Comparison of ENCODE assay signal across 9 mouse cellular contexts in the genomic region with DNA sequence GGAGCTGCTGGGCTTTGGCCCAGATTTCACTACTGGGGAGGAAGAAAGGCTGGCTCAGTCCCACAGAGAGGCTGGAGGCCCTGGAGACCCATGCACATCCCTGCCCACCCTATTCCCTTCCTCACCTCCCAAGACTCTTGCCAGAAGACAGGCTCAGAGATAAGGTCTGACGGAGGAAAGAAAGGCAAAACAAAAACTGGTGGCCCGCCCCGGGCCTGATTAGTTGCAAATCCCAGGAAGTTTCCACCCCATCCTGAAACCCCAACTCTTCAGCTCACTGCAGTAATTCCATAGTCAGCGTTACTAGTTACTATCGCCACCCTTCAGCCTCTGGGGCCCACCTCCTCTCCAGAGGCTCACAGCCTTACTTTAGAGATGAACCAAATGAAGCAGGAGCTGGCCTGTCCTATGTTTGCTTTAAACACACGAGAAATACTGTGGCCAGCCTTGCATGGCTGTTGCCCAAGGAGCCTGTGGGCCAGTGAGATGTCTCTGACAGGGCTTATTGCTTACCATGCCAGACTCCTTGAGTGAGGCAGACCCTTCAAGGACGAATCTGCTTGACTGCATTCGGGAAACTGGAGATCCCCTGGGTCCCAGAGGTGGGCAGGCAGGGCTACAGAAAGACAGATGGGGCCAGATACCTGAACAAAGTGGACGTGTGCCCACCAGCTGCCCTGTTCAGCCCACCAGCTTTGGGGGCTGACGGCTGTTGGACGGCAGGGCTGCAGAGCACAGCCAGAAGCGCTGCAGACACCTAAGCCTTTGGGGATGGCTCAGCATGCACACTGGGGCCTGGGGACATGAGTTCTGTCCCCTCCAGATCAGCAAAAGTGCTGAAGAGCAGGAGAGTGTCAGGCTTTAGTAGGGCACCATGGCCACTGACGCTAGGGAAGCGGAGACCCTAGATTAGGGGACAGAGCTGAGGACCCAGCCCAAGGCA. TPM values are rescaled to one million over a fixed set of nuclear protein-coding genes. Genes with fewer than 3 reads are reported as not detected.
A peak's percentile ranks its signal among the peaks of the same experiment; 100 is the strongest.
DNase-seq lines count a peak whose midpoint lies in the region; ATAC-seq and TF ChIP-seq lines count a peak whose summit lies in the region.
"Had no signal": no experiment of that assay in that cellular context is flagged by ENCODE, and none has a peak within 500 bp of the region (broad histone marks: within the 10 kb centered on the region; RNA-seq: fewer than 3 reads in every experiment).

No protein-coding gene starts in this region.

- H3K4me1 ChIP-seq in neural tube, embryonic 11.5 days (ENCODE audit: control insufficient read depth, insufficient read depth, low read length), result peaks cover 42% of the 10 kb centered on the region
- peaks cover 27 to 33% of the 10 kb centered on the region in 2 experiments for H3K4me1 ChIP-seq in heart, embryonic 14.5 days (ENCODE audit: control insufficient read depth in 2 of 2, insufficient read depth in 2 of 2, low read length in 2 of 2)
- H3K4me1 ChIP-seq in lung, postnatal 0 days (ENCODE audit: insufficient read depth, low read depth, low read length), result peaks cover 33% of the 10 kb centered on the region
- H3K4me1 ChIP-seq in liver, embryonic 11.5 days (replicated peaks; ENCODE audit: control insufficient read depth, insufficient read depth, low read length), result peaks cover 21% of the 10 kb centered on the region

- TF ChIP-seq CTCF in lung, postnatal 0 days (IDR thresholded peaks at IDR 0.05), result no peak

- peak; percentile 61; the same call in 1 of the 2 replicates for TF ChIP-seq EP300 in lung, postnatal 0 days (IDR thresholded peaks at IDR 0.05)

- H3K4me3 ChIP-seq in neural tube, embryonic 11.5 days (ENCODE audit: low read depth, low read length), result no peak overlapping the region
- H3K4me3 ChIP-seq in heart, embryonic 14.5 days (ENCODE audit: control insufficient read depth in 1 of 2, insufficient read depth in 1 of 2, low read depth in 1 of 2, low read length in 2 of 2), result no peak overlapping the region
- no peak overlapping the region for H3K4me3 ChIP-seq in lung, postnatal 0 days (ENCODE audit: low read depth, low read length)
- H3K4me3 ChIP-seq in liver, embryonic 11.5 days (ENCODE audit: low read depth, low read length), result no peak overlapping the region

- H3K27me3 ChIP-seq in neural tube, embryonic 11.5 days (ENCODE audit: control insufficient read depth, insufficient read depth, low read length), result no peaks in the 10 kb centered on the region
- H3K27me3 ChIP-seq in heart, embryonic 14.5 days (ENCODE audit: control insufficient read depth, insufficient read depth, low read length), result no peaks in the 10 kb centered on the region
- H3K27me3 ChIP-seq in lung, postnatal 0 days (replicated peaks; ENCODE audit: insufficient read depth, low read length), result no peaks in the 10 kb centered on the region
- H3K27me3 ChIP-seq in liver, embryonic 11.5 days (replicated peaks; ENCODE audit: control insufficient read depth, insufficient read depth, low read length), result peaks cover 3% of the 10 kb centered on the region

- DNase-seq in neural tube, embryonic 11.5 days (ENCODE audit: low spot score), result no peak
- no peak for DNase-seq in neural tube, embryonic 10.5 days (ENCODE audit: extremely low spot score, low spot score)
- peak; percentile 7 for DNase-seq in lung, postnatal 0 days (ENCODE audit: low spot score)
- no peak for DNase-seq in liver, embryonic 11.5 days (ENCODE audit: low spot score)
- DNase-seq in thymus, adult 18-20 months, result no peak
- DNase-seq in right cerebral cortex, postnatal 10 days (ENCODE audit: low spot score in 2 of 2), result no peak
- DNase-seq: kidney, adult 8-10 months had no signal

- H3K36me3 ChIP-seq in neural tube, embryonic 11.5 days (ENCODE audit: control insufficient read depth, insufficient read depth, low read length), result no peaks in the 10 kb centered on the region
- no peaks in the 10 kb centered on the region for H3K36me3 ChIP-seq in heart, embryonic 14.5 days (ENCODE audit: control insufficient read depth, insufficient read depth, low read length)
- no peaks in the 10 kb centered on the region for H3K36me3 ChIP-seq in lung, postnatal 0 days (ENCODE audit: insufficient read depth, low read length)
- H3K36me3 ChIP-seq in liver, embryonic 11.5 days (ENCODE audit: control insufficient read depth, insufficient read depth, low read length), result no peaks in the 10 kb centered on the region

- peak overlapping the region; percentile 61 for H3K9ac ChIP-seq in neural tube, embryonic 11.5 days (ENCODE audit: low read length)
- H3K9ac ChIP-seq in heart, embryonic 14.5 days (ENCODE audit: low read length), result no peak overlapping the region
- H3K9ac ChIP-seq in lung, postnatal 0 days (replicated peaks; ENCODE audit: low read depth), result 0 out of 2 replicates have a peak overlapping the region, but pooled peaks have one; percentile 8
- no peak overlapping the region for H3K9ac ChIP-seq in liver, embryonic 11.5 days (ENCODE audit: low read depth, low read length)

- H3K27ac ChIP-seq in neural tube, embryonic 11.5 days (ENCODE audit: low read depth, low read length), result peak overlapping the region; percentile 76
- peak overlapping the region; percentile 24; a peak in 3 of 4 replicates for H3K27ac ChIP-seq in heart, embryonic 14.5 days (replicated peaks in 1 of 2; ENCODE audit: control insufficient read depth in 1 of 2, insufficient read depth in 1 of 2, low read depth in 2 of 2, low read length in 2 of 2)
- H3K27ac ChIP-seq in lung, postnatal 0 days (ENCODE audit: low read length), result peak overlapping the region; percentile 86
- no peak overlapping the region for H3K27ac ChIP-seq in liver, embryonic 11.5 days (ENCODE audit: low read depth, low read length)
- H3K27ac ChIP-seq: macrophage had no signal

- peak overlapping the region; percentile 29; the same call in 1 of the 2 replicates for H3K4me2 ChIP-seq in neural tube, embryonic 11.5 days (ENCODE audit: low read depth)
- H3K4me2 ChIP-seq in heart, embryonic 14.5 days (ENCODE audit: low read length), result no peak overlapping the region
- no peak overlapping the region for H3K4me2 ChIP-seq in lung, postnatal 0 days (replicated peaks; ENCODE audit: low read depth, low read length)
- H3K4me2 ChIP-seq in liver, embryonic 11.5 days, result no peak overlapping the region

- ATAC-seq in neural tube, embryonic 11.5 days (ENCODE audit: insufficient read depth, low FRiP score, low TSS enrichment), result no peak
- ATAC-seq in heart, embryonic 14.5 days (ENCODE audit: insufficient number of reproducible peaks, insufficient read depth, low FRiP score, low read depth), result no peak
- no peak for ATAC-seq in lung, postnatal 0 days
- ATAC-seq in liver, embryonic 11.5 days (replicated peaks; ENCODE audit: low FRiP score), result no peak

- 63% methylated on average over 14 of the region's 14 CpGs for WGBS in neural tube, embryonic 11.5 days
- 61% methylated on average over 14 of the region's 14 CpGs for WGBS in heart, embryonic 14.5 days
- 54% methylated on average over 14 of the region's 14 CpGs for WGBS in lung, postnatal 0 days
- 63% methylated on average over 14 of the region's 14 CpGs for WGBS in liver, embryonic 11.5 days

- H3K9me3 ChIP-seq in neural tube, embryonic 11.5 days (ENCODE audit: control insufficient read depth, low read length), result no peaks in the 10 kb centered on the region
- no peaks in the 10 kb centered on the region for H3K9me3 ChIP-seq in heart, embryonic 14.5 days (ENCODE audit: control insufficient read depth, low read length)
- H3K9me3 ChIP-seq in lung, postnatal 0 days (ENCODE audit: low read length), result no peaks in the 10 kb centered on the region
- no peaks in the 10 kb centered on the region for H3K9me3 ChIP-seq in liver, embryonic 11.5 days (ENCODE audit: control insufficient read depth, low read length)

RNA-seq across cellular contexts. Expression of a gene that starts 30.3 kb away (rescaled TPM):
- 38.6 and 39.7 TPM in 2 replicates for polyA plus RNA-seq in neural tube, embryonic 11.5 days (2014; fragmentation: Nextera tagmentation; extraction: Ambion mirVana)
- 35.4 and 38.3 TPM in 2 replicates for polyA plus RNA-seq in heart, embryonic 14.5 days (2014; fragmentation: Nextera tagmentation; extraction: Ambion mirVana)
- 22.5 and 25.1 TPM in 2 replicates for polyA plus RNA-seq in lung, postnatal 0 days (2015; fragmentation: Nextera tagmentation; extraction: Ambion mirVana)
- polyA plus RNA-seq in liver, embryonic 11.5 days (2014; fragmentation: Nextera tagmentation; extraction: Ambion mirVana), result 35.7 and 38.0 TPM in 2 replicates

RNA-seq across cellular contexts. Expression of a gene that starts 30.6 kb away (rescaled TPM):
- 238 and 260 TPM in 2 replicates for polyA plus RNA-seq in neural tube, embryonic 11.5 days (2014; fragmentation: Nextera tagmentation; extraction: Ambion mirVana)
- 105 and 117 TPM in 2 replicates for polyA plus RNA-seq in heart, embryonic 14.5 days (2014; fragmentation: Nextera tagmentation; extraction: Ambion mirVana)
- polyA plus RNA-seq in lung, postnatal 0 days (2015; fragmentation: Nextera tagmentation; extraction: Ambion mirVana), result 12.5 and 14.5 TPM in 2 replicates
- polyA plus RNA-seq in liver, embryonic 11.5 days (2014; fragmentation: Nextera tagmentation; extraction: Ambion mirVana), result 229 and 255 TPM in 2 replicates

RNA-seq across cellular contexts. Expression of a gene that starts 32.9 kb away (rescaled TPM):
- 61.3 and 72.0 TPM in 2 replicates for polyA plus RNA-seq in neural tube, embryonic 11.5 days (2014; fragmentation: Nextera tagmentation; extraction: Ambion mirVana)
- 2.7 and 3.1 TPM in 2 replicates for polyA plus RNA-seq in heart, embryonic 14.5 days (2014; fragmentation: Nextera tagmentation; extraction: Ambion mirVana)
- polyA plus RNA-seq in lung, postnatal 0 days (2015; fragmentation: Nextera tagmentation; extraction: Ambion mirVana), result 67.9 and 72.5 TPM in 2 replicates
- polyA plus RNA-seq in liver, embryonic 11.5 days (2014; fragmentation: Nextera tagmentation; extraction: Ambion mirVana), result 7.8 and 8.5 TPM in 2 replicates
- polyA plus RNA-seq: macrophage had no signal

RNA-seq across cellular contexts. Expression of a gene that starts 36.2 kb away (rescaled TPM):
- 242 and 267 TPM in 2 replicates for polyA plus RNA-seq in neural tube, embryonic 11.5 days (2014; fragmentation: Nextera tagmentation; extraction: Ambion mirVana)
- polyA plus RNA-seq in heart, embryonic 14.5 days (2014; fragmentation: Nextera tagmentation; extraction: Ambion mirVana), result 97.7 and 102 TPM in 2 replicates
- 81.2 and 85.6 TPM in 2 replicates for polyA plus RNA-seq in lung, postnatal 0 days (2015; fragmentation: Nextera tagmentation; extraction: Ambion mirVana)
- 369 and 394 TPM in 2 replicates for polyA plus RNA-seq in liver, embryonic 11.5 days (2014; fragmentation: Nextera tagmentation; extraction: Ambion mirVana)

RNA-seq across cellular contexts. Expression of a gene that starts 58.8 kb away (rescaled TPM):
- 0.58 and 0.77 TPM in 2 replicates for polyA plus RNA-seq in neural tube, embryonic 11.5 days (2014; fragmentation: Nextera tagmentation; extraction: Ambion mirVana)
- 1.3 TPM in 2 replicates for polyA plus RNA-seq in heart, embryonic 14.5 days (2014; fragmentation: Nextera tagmentation; extraction: Ambion mirVana)
- polyA plus RNA-seq in lung, postnatal 0 days (2015; fragmentation: Nextera tagmentation; extraction: Ambion mirVana), result 0.37 and 0.41 TPM in 2 replicates
- polyA plus RNA-seq in liver, embryonic 11.5 days (2014; fragmentation: Nextera tagmentation; extraction: Ambion mirVana), result 0.22 and 0.27 TPM in 2 replicates

Comparison
In these comparisons a context has a peak if more than half of its experiments do, and no peak if none do; other contexts are left out.
1. H3K9ac ChIP-seq: peak in neural tube, embryonic 11.5 days (single experiment) and lung, postnatal 0 days (single experiment); none in heart, embryonic 14.5 days (single experiment) and liver, embryonic 11.5 days (single experiment).